Mouse (Mus musculus): ENCODE measurements around the gene Faap20. TPM values are rescaled to one million over a fixed set of nuclear protein-coding genes. Genes with fewer than 3 reads are reported as not detected.

The Faap20 gene
- polyA plus RNA-seq, 1 experiment = 28.1 TPM

DNA sequence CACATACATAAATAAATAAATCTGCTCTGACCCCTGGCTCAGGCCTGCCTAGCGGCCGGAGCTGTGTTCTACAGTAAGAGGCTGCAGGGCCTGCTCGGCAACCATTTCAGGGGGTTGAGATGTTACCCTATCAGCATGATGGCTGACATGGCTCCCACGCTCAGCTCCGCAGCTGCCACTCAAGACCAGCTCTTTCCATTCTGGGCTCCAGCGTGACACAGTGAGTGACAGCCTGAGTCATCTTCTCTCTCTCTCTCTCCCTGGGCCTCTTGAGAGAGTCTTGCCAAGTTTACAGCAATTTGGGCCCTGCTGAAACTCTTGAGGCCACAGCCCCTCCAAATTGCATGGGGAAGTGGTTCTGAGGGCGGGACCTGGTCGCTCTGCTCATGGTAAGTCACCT is 32.0 kb downstream of the Faap20 start:
- H3K4me3 ChIP-seq (ENCODE audit: insufficient read depth, low read length) = no peak overlapping the region
- TF ChIP-seq CTCF (IDR thresholded peaks at IDR 0.05; ENCODE audit: low read depth, low read length) (no peak), POLR2A (IDR thresholded peaks at IDR 0.05; ENCODE audit: borderline replicate concordance, low read depth, low read length) (no peak)
- H3K4me1 ChIP-seq (ENCODE audit: control insufficient read depth, insufficient read depth, low read length) = peaks cover 20% of the 10 kb centered on the region
- H3K27ac ChIP-seq (ENCODE audit: insufficient read depth, low read depth, low read length) = 0 out of 2 replicates have a peak overlapping the region, but pooled peaks have one; percentile 30

DNA sequence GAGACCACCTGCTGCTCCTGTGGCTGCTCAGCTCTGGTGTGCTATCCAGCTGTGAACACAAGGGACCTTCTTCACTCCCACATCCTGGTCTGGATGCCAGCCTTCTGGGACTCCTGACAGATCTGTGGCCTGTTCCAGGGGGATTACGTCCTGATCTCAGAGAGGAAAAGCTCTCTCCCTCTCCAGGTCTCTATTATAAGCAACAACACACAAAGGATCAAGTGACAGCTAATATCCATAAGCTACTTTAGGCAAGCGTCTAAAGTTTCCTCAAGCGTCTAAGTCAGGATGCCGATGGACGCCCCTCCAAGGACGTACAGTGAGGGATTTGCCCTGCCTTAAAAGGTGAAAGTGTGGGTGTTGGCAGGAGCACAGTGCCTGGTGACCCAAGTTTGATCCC is 32.6 kb downstream of the Faap20 start:
- peaks cover 20% of the 10 kb centered on the region for H3K4me1 ChIP-seq (ENCODE audit: control insufficient read depth, insufficient read depth, low read length)

DNA sequence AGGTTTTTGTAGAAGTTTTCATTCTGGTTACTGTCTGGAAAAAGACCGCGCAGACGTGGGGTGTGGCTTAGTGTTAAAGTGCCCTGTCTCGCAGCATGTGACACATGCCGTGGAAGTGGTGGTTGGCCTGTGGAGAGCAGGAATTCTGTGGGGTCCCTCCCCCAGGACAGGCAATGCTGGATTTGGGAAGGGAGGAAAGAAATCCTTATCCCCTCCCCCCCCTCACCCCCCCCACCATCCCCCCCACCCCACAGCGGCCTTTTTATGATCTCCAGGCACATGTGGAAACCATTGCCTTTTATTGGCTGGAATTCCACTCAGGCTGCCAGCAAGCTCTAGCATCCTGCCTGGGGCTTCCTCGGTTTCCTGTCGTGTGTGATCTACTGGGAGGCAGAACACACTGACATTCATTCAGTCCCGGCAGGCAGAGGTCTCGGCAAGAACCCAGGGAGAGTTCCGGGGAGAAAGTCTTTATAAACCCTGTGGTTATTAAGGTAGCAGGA is 33.5 kb downstream of the Faap20 start:
- TF ChIP-seq POLR2A (IDR thresholded peaks at IDR 0.05; ENCODE audit: borderline replicate concordance, low read depth, low read length) (no peak), CTCF (IDR thresholded peaks at IDR 0.05; ENCODE audit: low read depth, low read length) (no peak)
- no peak overlapping the region for H3K27ac ChIP-seq (ENCODE audit: insufficient read depth, low read depth, low read length)
- H3K4me3 ChIP-seq (ENCODE audit: insufficient read depth, low read length) = no peak overlapping the region
- H3K4me1 ChIP-seq (ENCODE audit: control insufficient read depth, insufficient read depth, low read length) = peaks cover 20% of the 10 kb centered on the region

More for the DNA sequence above, 32.6 kb downstream of the Faap20 start:
- Histone ChIP-seq H3K4me3 (ENCODE audit: insufficient read depth, low read length) (no peak overlapping the region), H3K27ac (ENCODE audit: insufficient read depth, low read depth, low read length) (0 out of 2 replicates have a peak overlapping the region, but pooled peaks have one; percentile 6)
- TF ChIP-seq POLR2A (IDR thresholded peaks at IDR 0.05; ENCODE audit: borderline replicate concordance, low read depth, low read length) = no peak
- no peak for TF ChIP-seq CTCF (IDR thresholded peaks at IDR 0.05; ENCODE audit: low read depth, low read length)

DNA sequence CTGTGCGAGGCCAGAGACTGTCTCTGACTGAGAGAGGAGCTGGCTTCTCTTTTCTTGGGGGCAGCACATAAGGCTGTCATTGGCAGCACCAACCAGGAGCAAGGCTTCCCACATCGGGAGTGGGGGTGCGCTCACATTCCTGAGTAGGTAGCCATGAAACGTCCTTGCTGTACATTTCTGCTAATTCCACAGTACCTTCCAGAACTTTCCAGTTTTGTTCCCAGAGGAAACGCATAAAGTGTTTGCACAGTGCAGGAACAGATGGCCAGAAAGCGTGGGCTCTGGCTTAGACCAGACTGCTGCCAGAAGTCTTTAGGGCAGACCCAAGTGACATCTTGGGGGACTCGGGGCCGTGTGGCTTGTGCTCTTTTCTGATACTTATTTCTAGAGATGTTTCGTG is 34.0 kb downstream of the Faap20 start:
- no peak overlapping the region for H3K4me3 ChIP-seq (ENCODE audit: insufficient read depth, low read length)
- H3K4me1 ChIP-seq (ENCODE audit: control insufficient read depth, insufficient read depth, low read length) = peaks cover 20% of the 10 kb centered on the region
- TF ChIP-seq CTCF (IDR thresholded peaks at IDR 0.05; ENCODE audit: low read depth, low read length) = no peak
- no peak for TF ChIP-seq POLR2A (IDR thresholded peaks at IDR 0.05; ENCODE audit: borderline replicate concordance, low read depth, low read length)
- no peak overlapping the region for H3K27ac ChIP-seq (ENCODE audit: insufficient read depth, low read depth, low read length)

DNA sequence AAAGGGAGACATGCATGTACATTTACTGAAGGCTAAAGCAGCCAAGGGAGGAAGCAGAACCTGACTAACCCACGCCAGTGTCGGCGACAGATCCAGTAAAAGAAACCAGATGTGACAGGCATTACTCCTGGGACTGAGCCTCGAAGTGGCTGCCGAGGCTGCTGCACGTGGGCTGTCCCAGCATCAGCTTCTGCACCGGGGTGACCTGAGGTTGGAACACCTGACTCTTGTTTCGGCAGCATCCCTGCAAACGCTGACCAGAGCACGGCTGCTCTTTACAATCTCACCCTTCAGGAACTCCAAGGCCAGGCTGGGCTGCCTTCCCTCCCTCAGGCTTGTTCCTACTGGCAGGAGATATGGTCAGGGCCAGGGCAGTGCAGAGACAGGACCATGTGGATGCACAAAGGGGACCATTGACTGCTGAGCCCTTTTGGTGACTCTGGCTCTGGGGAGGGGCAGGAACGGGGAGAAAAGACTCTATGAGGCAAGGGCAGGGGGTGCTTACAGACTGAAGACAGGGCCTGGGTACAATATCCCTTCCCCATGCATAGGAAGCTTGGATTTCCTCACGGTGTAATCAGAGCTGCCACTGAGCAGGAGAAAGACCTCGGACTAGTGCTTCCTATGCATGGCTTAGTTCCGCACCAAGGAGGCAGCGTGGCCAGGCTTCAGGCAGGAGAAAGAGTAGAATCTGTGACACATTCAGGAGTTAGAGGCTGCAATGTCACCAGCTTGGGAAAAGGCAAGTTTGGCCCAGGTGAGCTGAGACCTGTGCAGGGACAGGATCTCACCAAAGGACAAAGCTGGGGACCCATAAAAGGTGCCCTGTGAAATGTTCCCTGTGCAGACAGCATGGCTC is 35.1 kb downstream of the Faap20 start:
- no peak for TF ChIP-seq CTCF (IDR thresholded peaks at IDR 0.05; ENCODE audit: low read depth, low read length)
- no peak for TF ChIP-seq POLR2A (IDR thresholded peaks at IDR 0.05; ENCODE audit: borderline replicate concordance, low read depth, low read length)
- no peak overlapping the region for H3K27ac ChIP-seq (ENCODE audit: insufficient read depth, low read depth, low read length)
- peaks cover 20% of the 10 kb centered on the region for H3K4me1 ChIP-seq (ENCODE audit: control insufficient read depth, insufficient read depth, low read length)
- no peak overlapping the region for H3K4me3 ChIP-seq (ENCODE audit: insufficient read depth, low read length)

DNA sequence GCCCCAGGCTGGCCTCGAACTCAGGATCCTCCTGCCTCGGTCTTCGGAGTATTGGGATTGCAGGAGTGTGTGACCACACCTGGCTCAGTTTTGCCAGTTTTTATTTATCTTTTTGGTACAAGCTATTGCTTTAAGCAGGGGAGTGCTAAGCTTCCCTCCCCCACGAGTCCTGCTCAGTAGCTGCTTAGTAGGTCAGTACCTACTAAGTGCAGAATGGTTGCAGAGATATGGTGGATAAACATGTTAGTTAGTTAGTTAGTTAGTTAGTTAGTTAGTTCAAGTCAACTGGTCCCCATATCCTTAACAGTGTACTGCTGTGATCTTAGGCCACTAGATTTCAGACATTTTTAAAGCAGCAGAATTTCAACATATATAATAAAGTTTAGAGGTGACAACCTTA is 36.5 kb downstream of the Faap20 start:
- H3K4me1 ChIP-seq (ENCODE audit: control insufficient read depth, insufficient read depth, low read length) = peaks cover 12% of the 10 kb centered on the region
- no peak for TF ChIP-seq POLR2A (IDR thresholded peaks at IDR 0.05; ENCODE audit: borderline replicate concordance, low read depth, low read length)
- no peak overlapping the region for H3K4me3 ChIP-seq (ENCODE audit: insufficient read depth, low read length)
- H3K27ac ChIP-seq (ENCODE audit: insufficient read depth, low read depth, low read length) = no peak overlapping the region

DNA sequence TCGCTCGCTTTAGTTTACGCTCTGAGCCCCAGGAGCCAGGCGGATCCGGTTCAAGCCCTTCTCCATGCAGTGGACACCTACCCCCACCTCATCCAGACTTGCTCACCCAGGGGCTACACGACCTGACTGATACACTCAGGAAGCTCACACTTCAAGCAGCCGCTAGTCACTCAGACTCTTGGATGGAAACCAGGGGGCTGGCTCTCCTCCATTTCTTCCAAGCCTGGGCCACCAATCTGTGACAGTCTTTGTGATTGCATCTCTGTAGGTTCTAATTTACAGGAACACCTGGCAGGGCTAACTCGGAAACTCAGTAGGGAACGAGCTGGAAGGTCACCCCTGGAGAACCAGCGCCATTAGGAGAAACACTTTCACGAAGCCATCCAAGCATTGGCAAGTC is 38.1 kb downstream of the Faap20 start:
- TF ChIP-seq CTCF (IDR thresholded peaks at IDR 0.05; ENCODE audit: low read depth, low read length) (no peak), POLR2A (IDR thresholded peaks at IDR 0.05; ENCODE audit: borderline replicate concordance, low read depth, low read length) (no peak)
- no peak overlapping the region for H3K27ac ChIP-seq (ENCODE audit: insufficient read depth, low read depth, low read length)
- no peaks in the 10 kb centered on the region for H3K4me1 ChIP-seq (ENCODE audit: control insufficient read depth, insufficient read depth, low read length)
- no peak overlapping the region for H3K4me3 ChIP-seq (ENCODE audit: insufficient read depth, low read length)

DNA sequence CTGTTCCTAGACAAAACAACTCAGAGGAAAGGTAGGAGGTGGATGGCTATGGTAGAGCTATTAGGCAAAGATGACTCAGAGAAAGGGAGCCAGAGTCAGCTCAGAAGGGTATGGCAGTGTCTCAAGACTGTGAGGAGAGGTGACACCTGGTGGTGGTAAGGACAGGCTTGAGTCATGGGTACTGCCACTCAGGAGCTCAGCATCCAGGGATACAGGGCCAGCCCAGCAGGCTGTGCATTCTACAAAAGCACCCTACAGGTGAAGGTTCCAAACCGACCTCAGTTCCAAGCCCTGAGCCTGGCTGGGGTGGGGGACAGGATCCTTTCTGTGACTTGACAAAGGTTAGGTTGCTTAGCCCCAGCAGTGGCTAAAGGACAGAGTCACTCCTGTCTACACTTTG is 39.0 kb downstream of the Faap20 start:
- H3K4me3 ChIP-seq (ENCODE audit: insufficient read depth, low read length) = no peak overlapping the region
- no peak overlapping the region for H3K27ac ChIP-seq (ENCODE audit: insufficient read depth, low read depth, low read length)
- no peak for TF ChIP-seq POLR2A (IDR thresholded peaks at IDR 0.05; ENCODE audit: borderline replicate concordance, low read depth, low read length)
- no peak for TF ChIP-seq CTCF (IDR thresholded peaks at IDR 0.05; ENCODE audit: low read depth, low read length)
- no peaks in the 10 kb centered on the region for H3K4me1 ChIP-seq (ENCODE audit: control insufficient read depth, insufficient read depth, low read length)

DNA sequence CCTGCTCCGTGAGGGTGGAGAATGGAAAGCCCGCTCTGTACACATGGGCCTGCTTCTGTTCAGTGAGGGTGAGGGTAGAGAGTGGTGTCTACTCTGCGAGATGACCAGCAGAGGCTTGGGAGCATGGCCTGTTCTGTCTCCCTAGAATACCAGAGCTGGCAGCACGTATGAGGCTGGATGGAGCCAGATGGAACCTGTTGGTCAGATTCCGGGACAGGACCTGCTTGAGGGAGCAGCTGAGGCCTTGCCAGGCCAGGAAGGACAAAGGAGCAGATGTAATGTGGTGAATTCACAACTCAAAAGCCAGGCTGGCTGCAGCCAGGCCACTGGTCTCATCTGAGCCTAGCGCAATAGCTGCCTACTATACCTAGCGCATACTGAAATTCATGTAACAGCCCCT is 40.4 kb downstream of the Faap20 start:
- no peaks in the 10 kb centered on the region for H3K4me1 ChIP-seq (ENCODE audit: control insufficient read depth, insufficient read depth, low read length)
- no peak for TF ChIP-seq POLR2A (IDR thresholded peaks at IDR 0.05; ENCODE audit: borderline replicate concordance, low read depth, low read length)
- no peak for TF ChIP-seq CTCF (IDR thresholded peaks at IDR 0.05; ENCODE audit: low read depth, low read length)
- H3K27ac ChIP-seq (ENCODE audit: insufficient read depth, low read depth, low read length) = no peak overlapping the region
- no peak overlapping the region for H3K4me3 ChIP-seq (ENCODE audit: insufficient read depth, low read length)

DNA sequence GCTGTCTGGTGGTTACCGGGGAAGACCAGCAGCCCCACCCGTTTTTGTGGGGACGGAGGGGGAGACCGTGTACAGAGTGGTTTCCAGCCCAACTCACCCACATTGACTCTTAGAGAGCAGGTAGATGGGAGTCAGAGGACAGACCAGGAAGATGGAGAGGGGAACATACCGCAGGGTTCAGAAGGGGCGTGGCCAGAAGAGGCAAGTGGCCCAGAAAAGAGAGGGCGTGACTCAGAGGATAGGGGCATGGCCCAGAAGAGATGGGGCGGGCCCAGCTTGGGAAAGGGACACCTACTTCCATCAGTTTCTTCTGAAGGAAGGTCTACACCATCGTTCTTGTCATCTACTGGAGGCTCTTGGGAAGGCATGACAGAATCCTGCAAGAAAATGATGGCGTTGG is 43.3 kb downstream of the Faap20 start:
- TF ChIP-seq CTCF (IDR thresholded peaks at IDR 0.05; ENCODE audit: low read depth, low read length) = no peak
- no peak for TF ChIP-seq POLR2A (IDR thresholded peaks at IDR 0.05; ENCODE audit: borderline replicate concordance, low read depth, low read length)
- H3K4me3 ChIP-seq (ENCODE audit: insufficient read depth, low read length) = no peak overlapping the region
- no peak overlapping the region for H3K27ac ChIP-seq (ENCODE audit: insufficient read depth, low read depth, low read length)
- no peaks in the 10 kb centered on the region for H3K4me1 ChIP-seq (ENCODE audit: control insufficient read depth, insufficient read depth, low read length)

Data from bone marrow macrophage, adult 2 months (primary cell).